Mouse (Mus musculus) left cerebral cortex, adult 9 months (tissue): ENCODE data around the gene Slc9b2.

Experiments used
- DNase-seq, 2 experiments: peaks; one replicate each; pipeline ENCODE4 v3.0.0; 2022; ENCODE audit warnings: low spot score in 2 of 2

The Slc9b2 gene

DNA sequence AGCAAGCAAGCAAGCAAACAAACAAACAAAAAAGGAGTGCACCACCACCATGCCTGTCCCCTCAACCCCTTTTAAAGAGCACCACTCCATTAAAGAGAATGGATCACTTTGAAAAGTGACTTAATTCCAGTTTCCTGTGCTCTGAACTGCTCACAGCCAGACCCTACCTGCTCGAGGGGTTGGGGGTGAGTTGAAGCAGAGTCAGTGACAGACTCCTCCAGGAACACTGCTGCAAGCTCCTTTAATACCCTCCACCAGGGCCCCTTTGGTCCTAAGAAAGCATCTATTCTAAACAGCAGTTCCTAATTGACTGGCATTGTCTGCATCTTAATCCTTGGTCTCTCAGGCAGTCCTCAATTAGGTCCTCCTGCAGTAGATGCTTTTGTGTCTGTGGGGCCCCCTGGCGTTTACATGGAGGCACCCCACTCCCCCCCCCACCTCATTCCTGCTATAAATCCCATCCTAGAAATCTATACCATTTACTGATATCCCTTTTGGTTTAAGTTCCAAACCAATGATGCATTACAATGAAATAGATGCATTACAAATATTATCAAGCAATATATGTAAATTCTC, 5.5 kb downstream of the Slc9b2 start:
- no peak for DNase-seq

DNA sequence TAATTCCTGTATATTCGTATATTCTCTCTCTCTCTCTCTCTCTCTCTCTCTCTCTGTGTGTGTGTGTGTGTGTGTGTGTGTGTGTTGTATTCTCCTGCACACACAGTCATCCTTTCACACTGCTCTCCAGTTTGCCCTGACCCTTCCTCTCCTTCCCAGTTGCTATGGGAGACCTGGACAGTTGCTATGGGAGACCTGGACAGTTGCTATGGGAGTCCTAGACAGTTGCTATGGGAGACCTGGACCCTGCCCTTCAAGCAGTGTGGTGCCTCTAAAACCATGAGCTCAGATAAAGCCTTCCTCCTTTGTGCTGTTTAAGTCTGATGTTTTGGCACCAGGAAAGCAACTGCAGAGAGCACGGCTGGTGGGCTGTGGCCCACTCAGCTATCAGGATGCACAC, 6.2 kb downstream of the Slc9b2 start:
- no peak for DNase-seq

DNA sequence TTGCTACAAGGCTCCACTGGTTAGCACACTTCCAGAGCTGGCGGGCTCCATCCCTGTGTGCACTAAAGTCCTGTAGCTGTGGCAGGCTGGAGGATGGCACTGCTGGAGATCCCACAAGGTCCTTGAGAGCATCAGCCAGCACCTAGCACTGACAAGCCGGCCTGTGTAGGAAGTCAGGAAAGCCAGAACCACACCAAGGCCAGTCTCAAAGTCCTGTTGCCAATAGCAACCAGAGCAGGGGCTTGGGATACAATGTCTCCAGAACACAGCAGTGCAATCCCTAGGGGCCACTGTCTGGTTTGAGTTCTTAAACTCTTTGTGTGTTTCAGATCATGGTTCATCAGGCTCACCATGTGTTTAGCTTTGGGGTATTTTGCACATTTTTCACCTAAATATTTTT, 7.3 kb downstream of the Slc9b2 start:
- DNase-seq, result no peak

DNA sequence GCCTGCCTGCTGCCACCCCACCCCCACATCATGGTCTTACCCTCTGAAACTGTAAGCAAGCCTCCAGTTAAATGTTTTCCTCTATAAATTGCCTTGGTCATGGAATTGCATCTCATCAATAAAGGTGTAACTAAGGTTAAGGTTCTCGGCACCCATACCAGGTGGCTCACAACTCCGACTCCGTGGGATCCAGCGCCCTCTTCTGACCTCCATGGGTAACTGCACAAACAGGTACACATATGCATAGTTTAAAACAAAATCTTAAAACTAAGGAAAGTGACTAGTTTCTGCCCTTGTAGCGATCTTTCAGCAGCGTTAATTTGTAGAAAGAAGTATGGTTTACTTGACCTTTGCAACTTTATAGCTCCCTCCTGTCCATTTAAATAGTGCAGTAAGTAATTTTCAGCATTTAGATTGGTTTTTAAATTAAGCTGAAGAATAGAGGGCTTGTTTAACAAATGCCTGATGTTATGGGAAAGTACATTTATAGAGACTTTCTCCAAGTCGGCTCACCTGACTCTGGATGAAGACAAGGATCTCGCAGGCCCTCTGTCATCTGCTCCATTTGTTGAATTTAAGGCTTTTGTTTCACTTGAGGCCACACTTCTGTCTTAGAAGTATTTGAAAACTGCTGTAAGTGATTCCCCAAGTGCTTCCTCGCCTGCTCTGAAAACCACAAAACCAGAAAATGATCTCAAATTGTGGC, 8.4 kb downstream of the Slc9b2 start:
- DNase-seq, result no peak

DNA sequence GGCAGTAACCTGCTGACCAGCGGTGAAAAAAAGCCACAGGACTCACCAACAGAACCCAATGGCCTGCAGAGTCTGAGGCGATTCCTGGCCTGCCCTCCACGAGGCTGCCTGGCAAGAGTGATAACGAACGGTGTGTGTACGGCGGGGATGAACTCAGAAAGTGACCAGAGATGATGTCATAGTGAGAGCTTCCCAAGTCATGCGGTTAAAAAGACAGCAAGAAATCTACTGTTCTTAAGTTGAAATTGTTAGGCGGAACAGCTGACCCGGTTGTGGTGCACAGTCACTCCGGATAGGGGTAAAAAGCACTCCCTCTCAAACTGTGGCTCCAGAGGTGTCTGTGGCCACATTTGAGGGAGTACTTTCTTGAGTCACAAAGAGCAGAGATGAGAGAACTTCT, 10.8 kb downstream of the Slc9b2 start:
- DNase-seq, result no peak

DNA sequence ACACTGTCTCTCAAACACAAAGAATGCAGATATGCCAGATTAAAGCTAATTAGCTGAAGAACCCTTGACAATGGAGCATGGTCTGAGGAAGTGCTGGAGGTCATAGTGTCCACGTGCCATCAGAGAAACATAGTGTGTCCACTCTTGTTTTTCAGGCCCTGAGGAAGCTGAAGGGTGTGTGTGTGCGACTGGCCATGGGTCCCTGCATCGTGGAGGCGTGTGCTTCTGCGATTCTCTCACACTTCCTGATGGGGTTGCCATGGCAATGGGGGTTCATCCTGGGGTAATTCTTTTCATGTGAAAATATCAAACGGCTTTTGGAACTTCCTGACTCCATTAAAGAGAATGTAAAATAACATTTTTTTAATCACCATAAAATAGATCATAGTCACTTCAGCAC, 16.9 kb downstream of the Slc9b2 start:
- no peak for DNase-seq

DNA sequence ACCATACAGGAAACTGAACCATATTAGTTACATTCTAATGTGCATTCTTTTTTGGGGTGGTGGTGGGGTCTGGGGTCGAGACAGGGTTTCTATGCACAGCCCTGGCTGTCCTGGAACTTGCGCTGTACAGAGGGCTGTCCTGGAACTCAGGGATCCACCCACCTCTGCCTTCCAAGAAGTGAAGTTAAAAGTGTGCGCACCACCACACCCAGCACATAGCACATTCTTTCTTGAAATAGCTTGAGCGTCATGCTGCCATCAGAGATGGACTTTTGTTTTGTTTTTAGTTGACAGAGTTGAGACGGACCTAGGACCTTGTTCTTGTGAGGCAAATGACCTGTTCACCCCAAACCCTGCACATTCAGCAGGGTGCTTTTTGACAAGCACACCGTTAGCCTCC, 19.7 kb downstream of the Slc9b2 start:
- DNase-seq, result no peak

DNA sequence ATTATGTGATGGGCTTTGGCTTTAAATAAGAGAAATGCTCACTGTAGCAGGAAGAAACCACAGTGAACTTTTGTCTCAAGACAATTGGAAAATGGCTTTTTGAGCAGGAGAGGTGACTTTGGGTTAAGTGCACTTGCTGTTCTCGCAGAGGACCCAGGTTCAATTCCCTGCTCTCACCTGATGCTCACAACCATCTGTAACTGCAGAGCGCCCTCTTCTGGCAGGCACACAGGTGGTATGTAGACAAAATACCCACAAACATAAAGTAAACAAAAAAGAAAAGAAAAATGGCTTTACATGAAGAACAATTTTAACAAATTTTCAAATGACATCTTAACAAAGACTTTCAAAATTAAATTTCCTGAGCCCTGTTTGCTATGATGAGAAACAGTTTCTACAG, 20.1 kb downstream of the Slc9b2 start:
- DNase-seq, result no peak

DNA sequence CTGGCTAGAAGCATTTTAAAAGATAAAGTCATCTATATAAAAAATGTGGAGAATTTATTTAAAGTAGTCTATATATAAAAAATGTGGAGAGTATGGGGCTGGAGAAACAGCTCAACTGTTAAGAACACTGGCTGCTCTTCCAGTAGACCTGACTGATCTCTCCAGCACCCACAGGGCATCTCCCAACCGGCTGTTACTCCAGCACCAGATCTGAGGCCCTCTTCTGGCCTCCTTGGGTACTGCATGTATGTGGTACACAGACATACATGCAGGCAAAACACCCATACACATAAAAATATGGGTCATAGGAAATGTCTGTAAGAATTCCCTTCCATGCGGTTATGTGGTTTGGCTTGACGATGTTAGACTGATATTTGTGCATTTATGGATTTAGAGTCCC, 21.1 kb downstream of the Slc9b2 start:
- peak in 1 of 2 experiments; percentile 30 for DNase-seq

DNA sequence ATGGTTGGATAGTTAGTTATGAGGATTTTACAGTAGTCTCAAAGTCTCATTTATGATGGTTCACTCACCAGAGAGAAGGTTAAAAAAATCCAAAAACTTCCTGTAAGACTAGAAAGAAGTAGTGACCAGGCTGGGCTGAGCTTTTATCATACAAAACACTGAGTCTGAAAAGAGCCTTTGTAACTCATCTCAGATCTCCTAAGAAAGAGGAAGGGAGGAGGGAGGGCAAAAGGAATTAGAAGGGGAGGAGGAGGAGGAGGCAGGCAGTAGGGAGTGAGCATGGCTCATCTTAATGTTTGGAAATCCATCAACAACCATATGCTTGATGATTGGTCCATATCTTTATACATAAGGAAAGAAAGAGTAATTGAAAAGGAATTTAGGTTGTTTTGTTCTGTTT, 25.2 kb downstream of the Slc9b2 start:
- DNase-seq, result no peak

DNA sequence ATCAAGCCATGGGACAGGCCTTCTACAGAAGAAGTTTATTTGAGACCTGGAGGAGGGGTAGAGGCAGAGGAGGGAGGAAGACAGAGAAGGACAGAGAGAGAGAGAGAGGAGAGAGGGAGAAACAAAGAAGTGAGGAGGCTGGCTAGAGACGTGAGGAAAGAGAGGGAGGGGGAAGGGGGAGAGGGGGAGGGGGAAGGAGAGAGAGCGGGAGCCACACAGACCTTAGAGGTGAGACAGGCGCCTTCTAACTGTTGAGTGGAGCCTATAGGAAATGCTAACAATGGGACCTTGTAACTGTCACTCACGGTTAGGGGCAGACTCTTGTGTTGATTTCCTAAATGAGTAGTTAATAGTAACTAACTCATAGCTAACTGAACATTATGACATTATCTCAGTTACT, 26.3 kb downstream of the Slc9b2 start:
- DNase-seq, result no peak

DNA sequence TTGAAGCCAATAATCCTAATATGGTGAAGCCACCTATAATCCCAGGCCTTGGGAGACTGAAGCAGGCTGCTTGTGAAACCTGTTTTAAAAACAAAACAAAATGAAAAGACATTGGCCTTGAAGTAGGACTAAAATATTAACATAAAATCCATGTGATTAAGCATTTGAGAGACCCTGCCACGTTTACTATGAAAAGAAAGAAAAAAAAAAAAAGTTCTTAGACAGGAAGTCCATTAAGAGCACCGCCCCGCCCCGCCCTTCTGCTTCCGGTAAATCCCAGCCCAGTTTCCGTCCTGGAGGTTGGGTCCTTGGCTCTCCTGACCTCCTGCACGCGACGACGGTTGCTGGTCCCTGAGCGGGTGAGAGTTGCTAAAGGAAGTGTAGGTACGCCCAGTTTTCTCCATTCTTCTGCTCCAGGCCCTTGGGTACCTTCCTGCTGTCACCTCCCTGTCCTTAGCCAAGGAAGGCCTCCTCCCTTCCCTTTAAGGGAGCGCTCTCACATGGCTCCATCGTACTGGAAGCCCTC, 40.3 kb downstream of the Slc9b2 start, which contains the start of gene Slc9b1:
Gene Slc9b1 (plus strand): TSS at position 291 of the 526 bp plus-strand sequence.
- DNase-seq, result no peak

DNA sequence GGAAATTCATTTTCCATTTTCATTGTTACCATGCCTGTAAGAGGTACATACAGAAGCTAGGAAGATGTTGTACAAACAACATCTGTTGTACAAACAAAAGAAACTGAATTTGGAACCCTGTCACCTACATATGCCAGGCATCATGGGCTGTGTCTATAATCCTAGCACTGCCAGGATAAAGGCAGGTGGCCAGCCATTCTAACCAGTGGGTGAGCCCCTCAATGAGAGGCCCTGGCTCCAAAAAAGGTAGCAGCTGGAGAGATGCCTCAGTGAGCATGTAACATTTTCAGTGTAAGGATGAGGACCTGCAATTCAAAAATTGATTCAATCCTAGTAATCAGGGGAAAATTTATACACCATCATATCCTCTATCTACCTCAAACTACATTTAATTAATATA, 41.5 kb downstream of the Slc9b2 start:
- no peak for DNase-seq

DNA sequence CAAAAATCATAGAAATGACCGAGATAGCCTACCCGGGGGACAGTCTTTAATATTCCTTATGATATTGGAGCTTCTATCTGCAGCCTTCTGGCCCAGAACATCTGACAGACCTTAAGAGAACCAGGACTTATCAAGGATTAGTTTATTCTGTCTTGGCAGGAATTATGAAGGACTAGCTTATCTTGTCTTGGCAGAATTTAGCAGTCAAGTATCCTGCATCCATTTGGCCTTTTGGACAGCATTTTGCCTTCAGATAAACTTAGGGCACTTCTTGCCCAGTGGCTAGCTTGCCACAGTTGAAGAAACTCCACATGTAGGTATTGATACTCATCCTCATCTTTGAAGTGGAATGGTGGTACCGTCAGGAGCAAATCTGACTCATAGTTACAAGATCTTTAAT, 44.4 kb downstream of the Slc9b2 start:
- no peak for DNase-seq

DNA sequence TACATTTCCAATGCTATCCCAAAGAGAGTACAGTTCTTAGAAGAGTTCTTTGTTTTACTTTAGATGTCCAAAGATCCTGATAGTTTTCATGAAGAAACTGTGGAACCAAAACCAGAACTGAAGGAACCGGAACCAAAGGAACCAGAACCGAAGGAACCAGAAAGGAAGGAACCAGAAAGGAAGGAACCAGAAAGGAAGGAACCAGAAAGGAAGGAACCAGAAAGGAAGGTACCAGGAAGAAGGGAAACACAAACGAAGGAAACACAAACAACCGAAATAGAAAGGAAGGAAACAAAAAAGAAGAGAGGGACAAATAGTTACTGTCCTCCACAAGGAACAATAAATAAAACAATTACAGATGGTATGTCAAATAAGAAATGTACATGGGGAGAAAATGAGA, 49.9 kb downstream of the Slc9b2 start:
- no peak for DNase-seq

DNA sequence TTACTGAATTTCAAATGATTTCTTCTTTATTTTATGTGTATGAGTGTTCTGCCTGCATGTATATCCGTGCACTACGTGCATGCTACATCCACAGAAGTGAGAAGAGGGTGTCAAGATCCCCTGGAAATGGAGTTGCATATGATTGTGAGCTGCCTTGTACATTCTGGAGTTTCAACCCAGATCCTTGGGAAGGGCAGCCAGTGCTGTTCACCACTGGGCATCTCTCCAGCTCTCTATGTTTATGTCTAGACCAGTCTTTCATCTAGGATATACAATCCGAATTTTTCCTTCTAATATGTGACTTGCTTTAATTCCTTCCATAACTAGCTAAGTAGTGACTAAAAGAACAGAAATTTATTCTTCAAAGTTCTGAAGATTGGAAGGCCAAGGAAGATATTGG, 68.3 kb downstream of the Slc9b2 start:
- DNase-seq, result no peak

DNA sequence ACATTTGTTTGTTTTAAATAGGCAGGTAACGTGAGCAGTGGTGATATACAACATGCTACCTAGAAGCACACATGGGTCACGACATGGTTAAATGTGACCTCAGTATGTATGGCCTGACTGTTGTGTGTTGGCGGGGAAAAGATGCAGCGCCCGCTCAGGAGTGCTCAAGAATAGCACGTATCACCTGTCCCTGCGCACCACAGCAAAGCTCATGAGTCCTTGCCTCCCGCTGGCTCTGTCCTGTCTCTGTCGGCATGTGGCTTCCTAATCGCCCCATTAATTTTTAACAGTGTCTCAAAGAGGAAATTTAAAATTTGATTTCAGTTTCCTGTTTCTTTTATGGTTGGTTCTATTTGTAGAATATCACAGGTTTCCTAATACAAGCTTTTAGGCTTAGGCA, 69.9 kb downstream of the Slc9b2 start:
- DNase-seq, result no peak

DNA sequence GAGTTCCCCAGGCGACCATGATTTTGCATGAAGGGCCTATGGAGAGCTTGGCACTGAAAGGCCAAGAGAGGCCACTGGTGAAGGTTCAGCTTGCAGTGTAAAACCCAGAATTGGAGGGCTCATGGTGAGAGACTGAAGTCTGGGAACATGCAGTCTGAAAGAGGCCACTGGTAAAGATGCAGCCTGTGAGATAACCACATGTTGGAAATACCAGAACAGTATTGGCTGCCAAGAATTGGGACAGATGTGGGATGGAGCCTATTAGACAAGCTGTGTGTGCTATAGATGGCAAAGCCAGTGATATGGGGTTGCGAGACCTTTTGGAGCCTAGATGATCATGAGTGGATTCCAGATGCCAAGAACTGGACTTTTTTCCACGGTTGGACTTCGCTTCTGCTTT, 72.4 kb downstream of the Slc9b2 start:
- no peak for DNase-seq

DNA sequence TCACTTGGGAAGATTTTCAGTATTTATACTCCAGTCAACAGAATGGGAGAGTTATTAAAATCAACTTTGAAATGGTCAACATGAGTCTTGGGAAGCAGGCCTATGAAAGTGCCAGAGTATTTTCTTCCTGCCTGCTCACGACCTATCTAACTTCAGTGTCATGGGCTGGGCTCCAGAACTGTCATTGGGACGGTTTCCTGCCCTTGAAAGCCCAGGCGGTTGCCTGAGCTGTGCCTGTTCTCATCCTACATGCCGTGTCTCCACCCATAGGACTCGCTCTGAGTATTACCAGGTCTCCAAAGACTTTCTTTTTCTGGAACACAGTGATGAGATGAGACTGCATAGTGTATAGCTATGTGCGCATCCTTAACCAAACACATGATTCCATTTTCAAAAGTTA, 85.7 kb downstream of the Slc9b2 start:
- DNase-seq, result no peak
